Mouse (Mus musculus) thymus, adult 18-20 months (tissue): ENCODE results near the gene Gm13043.
"Not testable (repeated sequence)": the region's sequence is repeated elsewhere in the genome, so short reads cannot be mapped to it uniquely, and the experiment has no call there.

Experiments used
- DNase-seq, 2 experiments: peaks; one replicate each; pipeline ENCODE4 v3.0.0; 2022; ENCODE audit warnings: mixed read lengths in 2 of 2

Gm13043 gene

GRCm38 (mm10) chr4:143511043-143511442 is at the start of gene Gm13043:
Gene Gm13043, plus strand, starts transcription at chr4:143511343.
- no peak for DNase-seq

- not testable (repeated sequence) for DNase-seq
Measured at GRCm38 (mm10) chr4:143535654-143536053, 24.5 kb downstream of the Gm13043 start, which contains the start of gene Gm13040. Gene Gm13040, plus strand, starts transcription at chr4:143535954.

DNA sequence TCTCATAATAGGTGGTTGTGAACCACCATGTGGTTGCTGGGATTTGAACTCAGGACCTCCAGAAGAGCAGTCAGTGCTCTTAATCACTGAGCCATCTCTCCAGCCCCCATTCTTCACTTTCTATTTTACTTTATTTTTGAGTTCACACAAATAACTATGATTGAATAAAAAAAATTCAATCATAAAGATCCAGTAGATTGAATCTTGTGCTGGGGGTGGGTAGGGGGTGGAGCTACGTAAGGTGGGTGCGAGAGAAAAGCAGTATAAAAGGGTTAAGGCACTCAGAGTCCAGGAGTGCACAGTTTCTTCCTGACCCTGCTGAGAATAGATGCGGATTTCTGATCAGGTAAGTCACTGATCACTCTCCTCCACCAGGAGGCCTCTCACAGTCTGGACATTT is 40.3 kb downstream of the Gm13043 start, which contains the start of the genes BC080695 and Gm13057:
Gene BC080695 (plus strand): TSS at position 301 of the 400 bp plus-strand sequence.
Gene Gm13057 (plus strand): TSS at position 310 of the 400 bp plus-strand sequence.
- not testable (repeated sequence) for DNase-seq
